In the genomic region with DNA sequence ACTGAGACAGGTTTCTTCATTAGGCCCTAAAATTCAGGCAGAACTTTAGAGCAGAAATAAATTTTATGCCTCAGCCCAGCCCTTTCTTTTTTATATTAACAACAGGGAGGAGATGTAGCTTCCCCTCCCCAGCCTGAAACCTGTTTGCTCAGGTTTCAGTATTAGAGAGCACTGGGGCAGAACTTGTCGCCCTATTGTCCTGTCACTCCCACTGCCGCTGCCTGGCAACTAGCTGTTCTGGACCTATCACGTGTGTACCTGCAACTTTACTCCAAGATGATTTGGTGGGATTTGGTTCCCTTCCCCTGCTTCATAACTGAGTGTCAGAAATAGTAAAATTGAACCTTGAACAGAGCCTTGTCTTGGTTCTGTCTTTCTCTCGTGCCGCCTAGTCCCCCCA, we compare ENCODE assay signal across 13 mouse cellular contexts. TPM values are rescaled to one million over a fixed set of nuclear protein-coding genes. Genes with fewer than 3 reads are reported as not detected.
"Had no signal": no experiment of that assay in that cellular context is flagged by ENCODE, and none has a peak within 500 bp of the region (broad histone marks: within the 10 kb centered on the region; RNA-seq: fewer than 3 reads in every experiment).

No protein-coding gene starts in this region.

RNA-seq across cellular contexts. Expression of a gene that starts 34.3 kb away (rescaled TPM):
- polyA plus RNA-seq: lung, embryonic 15.5 days; lung, postnatal 0 days; macrophage; midbrain, embryonic 11.5 days; midbrain, embryonic 13.5 days; midbrain, embryonic 15.5 days; midbrain, postnatal 0 days; neural tube, embryonic 14.5 days; spleen, adult 2 months; stomach, embryonic 15.5 days; stomach, postnatal 0 days; testis, adult 2 months; thymus, adult 2 months had no signal
